Mouse (Mus musculus) testis, adult 2 months (tissue): ENCODE results near the gene Cyp4v3. TPM values are rescaled to one million over a fixed set of nuclear protein-coding genes. Genes with fewer than 3 reads are reported as not detected.

ENCODE experiments used
- H3K27ac ChIP-seq: fragments of 200-500 bp; 2 replicates; pipeline ENCODE4 v1.5.1; 2012; ENCODE audit warnings: low read depth, low read length; ENCODE audit not compliant: control insufficient read depth, insufficient read depth
- H3K27me3 ChIP-seq: fragments of 200-500 bp; 2 replicates; pipeline ENCODE4 v1.6.1; 2012; ENCODE audit warnings: mild to moderate bottlenecking, low read length, moderate library complexity; ENCODE audit not compliant: control insufficient read depth, insufficient read depth
- H3K36me3 ChIP-seq: fragments of 200-500 bp; 2 replicates; pipeline ENCODE4 v1.6.1; 2012; ENCODE audit warnings: mild to moderate bottlenecking, low read length; ENCODE audit not compliant: control insufficient read depth, insufficient read depth
- H3K4me1 ChIP-seq: fragments of 200-500 bp; 2 replicates; pipeline ENCODE4 v1.6.1; 2012; ENCODE audit warnings: low read length; ENCODE audit not compliant: control insufficient read depth, insufficient read depth
- H3K4me3 ChIP-seq: fragments of 200-500 bp; 2 replicates; pipeline ENCODE4 v1.5.1; 2012; ENCODE audit warnings: low read depth, mild to moderate bottlenecking, low read length, moderate library complexity, mixed read lengths; ENCODE audit not compliant: control insufficient read depth
- CTCF ChIP-seq: fragments of 200-500 bp; IDR thresholded peaks from 2 replicates; pipeline ENCODE4 v1.5.1; 2012; ENCODE audit warnings: low read depth, mild to moderate bottlenecking, inconsistent platforms, low read length, moderate library complexity; ENCODE audit not compliant: control insufficient read depth, insufficient read depth, insufficient replicate concordance
- POLR2A ChIP-seq: fragments of 200-500 bp; IDR thresholded peaks from 2 replicates; pipeline ENCODE4 v1.6.1; 2012; ENCODE audit warnings: low read depth, mild to moderate bottlenecking, inconsistent platforms, low read length, moderate library complexity; ENCODE audit not compliant: control insufficient read depth
- polyA plus RNA-seq: library from polyadenylated mRNA; depleted of rRNA; stranded (reverse); fragments of >200 nt; gene quantifications from 2 replicates; pipeline ENCODE4 v1.2.3, GENCODE M21; 2012

Cyp4v3 gene
- polyA plus RNA-seq, 1 experiment, result 0.35 TPM

DNA sequence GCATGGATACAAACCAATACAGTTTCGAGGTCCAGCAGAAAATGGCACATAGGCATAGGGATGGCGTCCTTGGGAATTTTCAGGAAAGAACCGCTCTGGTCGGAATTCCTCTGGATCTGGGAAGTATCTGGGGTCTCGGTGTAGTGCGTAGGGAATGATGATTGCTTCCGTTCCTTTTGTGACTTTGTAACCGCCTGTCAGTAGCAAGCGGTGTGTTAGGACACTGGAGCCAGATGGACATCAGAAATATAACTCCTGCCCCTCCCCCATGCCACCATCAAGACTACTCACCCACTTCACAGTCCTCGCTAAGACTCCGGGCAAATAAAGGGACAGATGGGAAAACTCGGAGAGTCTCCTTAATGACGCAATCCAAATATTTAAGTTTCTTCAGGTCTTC, 24.6 kb downstream of the Cyp4v3 start, which contains the start of gene Gm45753:
Gm45753 (minus strand) TSS at position 101 of the 400 bp plus-strand sequence.
- Histone ChIP-seq H3K4me1 (no peaks in the 10 kb centered on the region), H3K27ac (no peak within 1 kb of the TSS), H3K36me3 (no peaks in the 10 kb centered on the region), H3K4me3 (no peak within 1 kb of the TSS), H3K27me3 (no peaks in the 10 kb centered on the region)
- TF ChIP-seq CTCF, result no peak
- no peak for TF ChIP-seq POLR2A

DNA sequence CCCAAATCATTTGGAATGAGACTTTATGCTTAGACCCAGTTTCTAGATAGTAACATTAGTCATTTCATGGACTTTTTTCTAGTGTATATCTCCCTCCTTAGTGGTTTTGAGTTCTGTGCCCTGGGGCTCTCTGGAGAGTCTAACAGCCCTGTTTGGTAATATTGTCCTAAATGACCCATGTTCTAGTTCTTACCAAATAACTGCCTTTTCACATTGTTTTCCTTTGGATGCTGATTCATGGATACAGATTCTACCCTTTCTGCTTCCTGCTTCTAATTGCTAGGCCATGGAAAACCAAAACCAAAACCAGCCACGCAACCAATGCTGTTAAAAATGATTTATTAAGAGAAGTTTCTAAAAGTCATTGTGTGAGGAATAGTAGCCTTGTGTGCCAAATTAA, 27.5 kb downstream of the Cyp4v3 start:
- no peak overlapping the region for H3K27ac ChIP-seq

DNA sequence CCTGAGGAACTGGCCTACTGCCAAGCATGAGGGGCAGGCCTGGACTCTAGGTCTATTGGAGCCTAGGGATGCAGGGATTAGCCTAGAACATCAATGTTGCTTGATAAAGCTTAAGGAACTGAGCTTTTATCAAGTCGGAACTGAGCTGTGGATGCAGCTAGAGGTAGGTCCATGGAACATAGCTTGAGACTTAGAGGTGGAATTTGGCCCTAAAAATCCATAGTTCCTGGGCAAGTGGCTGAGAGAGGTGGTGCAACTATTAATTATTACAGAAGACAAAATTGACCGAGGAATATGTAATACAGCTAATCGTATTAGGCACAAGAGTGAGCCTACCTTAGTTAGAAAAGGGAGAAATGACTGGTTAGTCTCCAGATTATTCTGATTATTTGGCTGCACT, 28.7 kb downstream of the Cyp4v3 start:
- H3K27ac ChIP-seq, result no peak overlapping the region
- H3K4me3 ChIP-seq, result no peak overlapping the region
- no peaks in the 10 kb centered on the region for H3K36me3 ChIP-seq
- TF ChIP-seq POLR2A (no peak), CTCF (no peak)
- no peaks in the 10 kb centered on the region for H3K27me3 ChIP-seq
- no peaks in the 10 kb centered on the region for H3K4me1 ChIP-seq

More for the DNA sequence above, 27.5 kb downstream of the Cyp4v3 start:
- Histone ChIP-seq H3K27me3 (no peaks in the 10 kb centered on the region), H3K36me3 (no peaks in the 10 kb centered on the region), H3K4me3 (no peak overlapping the region), H3K4me1 (no peaks in the 10 kb centered on the region)
- TF ChIP-seq CTCF (no peak), POLR2A (no peak)

DNA sequence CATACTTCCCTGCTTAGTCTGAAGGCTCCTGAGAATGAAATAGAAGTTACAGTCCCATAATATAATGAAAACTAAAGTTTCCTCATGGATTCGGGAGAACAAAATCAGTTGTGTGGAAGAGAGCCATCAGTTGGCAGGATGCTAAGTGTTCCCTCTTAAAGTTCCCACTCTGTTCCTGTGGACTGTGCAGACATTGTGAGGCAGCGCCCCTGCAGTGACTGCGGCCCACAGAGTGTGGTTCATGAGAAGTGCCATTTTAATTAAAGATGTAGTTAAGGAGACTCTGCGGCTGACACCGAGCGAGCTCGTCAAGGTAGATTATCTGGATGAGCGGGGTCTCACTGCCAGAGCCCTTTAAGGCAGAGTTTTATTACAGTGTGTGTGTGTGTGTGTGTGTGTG, 30.6 kb downstream of the Cyp4v3 start:
- Histone ChIP-seq H3K4me3 (no peak overlapping the region), H3K27me3 (no peaks in the 10 kb centered on the region), H3K27ac (no peak overlapping the region), H3K4me1 (no peaks in the 10 kb centered on the region), H3K36me3 (no peaks in the 10 kb centered on the region)
- TF ChIP-seq CTCF (no peak), POLR2A (no peak)

DNA sequence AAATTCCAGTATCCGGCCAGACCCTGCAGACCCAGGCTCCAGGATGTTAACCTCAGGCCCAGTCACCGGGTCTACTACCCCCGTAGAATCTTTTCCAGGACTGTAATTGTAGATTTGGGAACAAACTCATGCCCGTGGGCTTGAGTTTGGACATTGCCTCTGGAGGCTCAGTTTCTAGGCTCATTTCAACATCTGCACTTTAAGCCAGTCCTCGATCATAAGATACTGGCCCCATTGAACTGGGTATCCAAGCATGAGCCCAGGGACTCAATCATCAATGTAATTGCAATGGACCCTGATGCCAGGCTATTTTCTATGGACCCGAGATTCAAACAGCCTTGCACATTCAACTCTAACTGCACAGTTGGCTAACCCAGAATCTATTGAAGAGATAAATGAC, 37.7 kb downstream of the Cyp4v3 start:
- Histone ChIP-seq H3K27me3 (no peaks in the 10 kb centered on the region), H3K4me3 (no peak overlapping the region), H3K27ac (no peak overlapping the region), H3K36me3 (no peaks in the 10 kb centered on the region), H3K4me1 (no peaks in the 10 kb centered on the region)
- TF ChIP-seq CTCF (no peak), POLR2A (no peak)

DNA sequence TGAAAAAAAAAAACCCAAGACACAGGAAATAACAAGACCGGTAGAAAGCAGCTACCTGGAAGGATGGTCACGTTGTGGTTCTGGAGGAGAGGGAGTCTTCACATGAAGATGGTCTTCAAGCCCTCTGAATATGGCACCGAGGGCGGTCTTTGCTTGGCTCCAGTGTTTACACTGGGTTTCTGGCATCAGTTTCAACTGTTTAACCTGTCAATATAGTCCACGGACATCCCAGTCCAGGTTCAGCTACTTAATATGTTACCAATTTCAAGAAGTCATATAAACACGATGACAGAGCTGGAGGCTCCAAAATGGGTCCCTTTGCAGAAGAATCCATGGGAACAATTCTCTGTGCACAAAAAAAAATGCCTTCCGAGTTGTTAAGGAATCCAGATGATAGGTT, 38.3 kb downstream of the Cyp4v3 start, which contains the start of gene Klkb1:
Klkb1 (minus strand) TSS at position 173 of the 400 bp plus-strand sequence.
- Histone ChIP-seq H3K4me1 (no peaks in the 10 kb centered on the region), H3K4me3 (no peak within 1 kb of the TSS), H3K27me3 (no peaks in the 10 kb centered on the region), H3K36me3 (no peaks in the 10 kb centered on the region), H3K27ac (no peak within 1 kb of the TSS)
- TF ChIP-seq POLR2A, result no peak
- no peak for TF ChIP-seq CTCF

DNA sequence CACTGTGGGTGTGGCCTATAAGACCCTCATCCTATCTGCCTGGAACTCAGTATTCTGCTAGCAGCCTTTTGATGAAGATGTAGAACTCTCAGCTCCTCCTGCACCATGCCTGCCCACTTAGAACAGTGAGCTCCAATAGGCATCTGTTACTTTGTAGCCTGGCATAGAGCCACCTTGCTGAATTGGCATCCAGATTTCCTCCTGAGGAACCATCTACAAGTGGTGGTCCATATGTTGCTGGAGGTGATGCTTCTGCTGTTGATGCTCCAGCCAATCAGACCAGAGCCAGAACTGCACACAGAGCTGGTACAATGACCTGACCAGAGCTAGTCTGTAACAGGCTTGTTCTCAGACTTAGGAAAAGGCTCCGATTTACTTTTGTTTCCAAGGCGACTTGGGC, 41.2 kb downstream of the Cyp4v3 start:
- Histone ChIP-seq H3K27ac (no peak overlapping the region), H3K4me3 (no peak overlapping the region), H3K27me3 (no peaks in the 10 kb centered on the region), H3K36me3 (no peaks in the 10 kb centered on the region), H3K4me1 (no peaks in the 10 kb centered on the region)
- no peak for TF ChIP-seq CTCF
- TF ChIP-seq POLR2A, result no peak

DNA sequence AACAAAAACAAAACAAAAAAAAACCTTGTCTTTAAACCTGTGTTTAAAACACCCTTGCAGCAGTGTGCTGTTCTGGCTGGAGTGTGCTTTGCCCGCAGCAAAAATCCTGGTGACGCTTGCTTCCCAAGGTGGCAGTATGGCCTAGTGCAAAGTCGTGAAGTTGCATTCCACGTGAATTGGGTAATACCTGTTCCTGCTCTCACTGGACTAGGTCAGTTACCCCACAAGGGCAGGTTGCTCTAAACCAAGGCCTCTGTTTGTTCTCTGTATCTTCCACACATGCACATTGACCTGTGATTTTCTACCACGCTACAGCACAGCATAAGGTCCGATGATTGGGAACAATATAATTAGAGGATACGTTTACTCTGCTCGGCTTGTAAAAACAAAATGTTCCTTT, 51.4 kb downstream of the Cyp4v3 start:
- Histone ChIP-seq H3K36me3 (no peaks in the 10 kb centered on the region), H3K27ac (no peak overlapping the region), H3K27me3 (no peaks in the 10 kb centered on the region), H3K4me1 (no peaks in the 10 kb centered on the region; the same call in 1 of the 2 replicates), H3K4me3 (no peak overlapping the region)
- TF ChIP-seq POLR2A, result no peak
- no peak for TF ChIP-seq CTCF
